Mouse (Mus musculus) hindbrain, embryonic 13.5 days (tissue): Measurements from ENCODE around the gene Capn3. TPM values are rescaled to one million over a fixed set of nuclear protein-coding genes. Genes with fewer than 3 reads are reported as not detected.

Source experiments
- ATAC-seq: fragments of 200-750 bp; cut with Nextera tagmentation; 2 replicates; pipeline ENCODE4 v1.8.0; 2017; ENCODE audit warnings: moderate TSS enrichment; ENCODE audit not compliant: low FRiP score
- H3K27ac ChIP-seq: fragments of 300-500 bp; sonication (generic); 2 replicates; pipeline ENCODE4 v1.5.1; 2015; ENCODE audit warnings: inconsistent platforms, mild to moderate bottlenecking, moderate library complexity
- H3K27me3 ChIP-seq: fragments of 300-500 bp; sonication (generic); 2 replicates; pipeline ENCODE4 v1.6.1; 2015; ENCODE audit warnings: mild to moderate bottlenecking, inconsistent platforms
- H3K36me3 ChIP-seq: fragments of 300-500 bp; sonication (generic); 2 replicates; pipeline ENCODE4 v1.6.1; 2015; ENCODE audit warnings: mild to moderate bottlenecking, inconsistent platforms
- H3K4me1 ChIP-seq: fragments of 300-500 bp; sonication (generic); replicated peaks from 2 replicates; pipeline ENCODE4 v1.6.1; 2015; ENCODE audit warnings: inconsistent platforms
- H3K4me2 ChIP-seq: fragments of 300-500 bp; sonication (generic); 2 replicates; pipeline ENCODE4 v1.6.1; 2015; ENCODE audit warnings: inconsistent platforms, mild to moderate bottlenecking, moderate library complexity
- H3K4me3 ChIP-seq: fragments of 300-500 bp; sonication (generic); 2 replicates; pipeline ENCODE4 v1.5.1; 2015; ENCODE audit warnings: mild to moderate bottlenecking, inconsistent platforms
- H3K9ac ChIP-seq: fragments of 300-500 bp; sonication (generic); 2 replicates; pipeline ENCODE4 v1.6.1; 2015; ENCODE audit warnings: mild to moderate bottlenecking, inconsistent platforms
- H3K9me3 ChIP-seq: fragments of 300-500 bp; sonication (generic); 2 replicates; pipeline ENCODE4 v1.6.1; 2016; ENCODE audit warnings: inconsistent platforms
- WGBS: fragments of 180-500 bp; shearing (Covaris S2); methylation state at CpG from one replicate; pipeline ENCODE4 v1.1.7; 2015; 5-methylcytosine and 5-hydroxymethylcytosine counted together
- polyA plus RNA-seq: library from polyadenylated mRNA; unstranded; fragments of >200 nt; fragmentation: Nextera tagmentation; extraction: Ambion mirVana; gene quantifications from 2 replicates; pipeline ENCODE4 v1.2.1, GENCODE M21; 2015

Capn3 gene
- 1.5 and 1.6 TPM in 2 replicates for polyA plus RNA-seq

DNA sequence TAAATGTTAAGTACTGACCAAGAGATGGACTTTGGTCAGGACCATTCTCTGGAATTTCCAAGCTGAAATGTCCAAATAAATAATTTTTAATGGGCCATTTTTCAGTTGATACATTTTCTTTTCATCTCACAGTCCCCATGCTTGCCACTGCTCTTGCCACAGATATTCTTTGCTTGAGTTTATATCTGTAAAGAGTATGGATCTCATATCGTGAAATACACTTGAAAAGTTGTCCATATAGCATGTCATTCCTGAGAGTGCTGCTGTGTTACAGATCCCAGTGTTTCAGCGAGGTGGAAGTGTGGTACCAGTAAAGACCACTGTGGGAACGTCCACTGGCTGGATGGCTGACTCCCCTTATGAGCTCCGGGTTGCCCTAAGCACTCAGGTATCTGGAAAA is at the start of gene Capn3:
TSS of gene Capn3 (plus strand) at position 301 of the 400 bp plus-strand sequence.
- no peak within 1 kb of the TSS for H3K9ac ChIP-seq
- H3K9me3 ChIP-seq: peaks cover 3% of the 10 kb centered on the region; the same call in 1 of the 2 replicates
- no peak within 1 kb of the TSS for H3K27ac ChIP-seq
- no peaks in the 10 kb centered on the region for H3K4me1 ChIP-seq
- no peak for ATAC-seq
- WGBS: 77% methylated on average over 4 of the region's 4 CpGs
- no peak within 1 kb of the TSS for H3K4me3 ChIP-seq
- no peaks in the 10 kb centered on the region for H3K27me3 ChIP-seq
- no peak within 1 kb of the TSS for H3K4me2 ChIP-seq
- H3K36me3 ChIP-seq: no peaks in the 10 kb centered on the region

DNA sequence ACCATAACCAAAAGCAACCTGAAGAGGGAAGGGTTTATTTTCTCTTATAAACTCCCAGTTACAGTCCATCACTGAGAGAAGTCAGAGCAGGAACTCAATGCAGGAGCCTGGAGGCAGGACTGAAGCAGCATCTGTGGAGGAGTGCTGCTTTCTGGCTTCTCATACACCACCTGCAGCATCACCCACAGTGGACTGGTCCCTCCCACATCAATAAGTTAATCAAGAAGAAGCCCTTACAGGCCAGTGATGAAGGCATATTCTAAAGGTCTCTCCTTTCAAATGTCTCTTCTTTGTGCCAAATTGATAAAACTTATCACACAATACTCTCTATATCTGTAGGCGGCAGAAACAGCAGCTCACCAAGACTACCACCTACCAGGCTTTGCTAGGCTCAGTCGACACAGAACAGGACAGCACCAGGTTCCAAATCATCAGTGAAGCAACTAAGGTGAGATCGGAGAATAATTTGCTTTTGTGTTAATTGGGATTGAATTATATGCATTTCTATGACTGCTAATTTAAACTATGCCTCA is 44.7 kb upstream of the Capn3 start:
- peaks cover 14% of the 10 kb centered on the region for H3K9me3 ChIP-seq
- WGBS: 95% methylated on average over 3 of the region's 3 CpGs
- no peak overlapping the region for H3K27ac ChIP-seq
- peaks cover 5% of the 10 kb centered on the region; the same call in 1 of the 2 replicates for H3K36me3 ChIP-seq
- no peak overlapping the region for H3K4me3 ChIP-seq
- ATAC-seq: no peak
- no peak overlapping the region for H3K9ac ChIP-seq
- H3K4me1 ChIP-seq: no peaks in the 10 kb centered on the region
- no peak overlapping the region for H3K4me2 ChIP-seq
- H3K27me3 ChIP-seq: no peaks in the 10 kb centered on the region

DNA sequence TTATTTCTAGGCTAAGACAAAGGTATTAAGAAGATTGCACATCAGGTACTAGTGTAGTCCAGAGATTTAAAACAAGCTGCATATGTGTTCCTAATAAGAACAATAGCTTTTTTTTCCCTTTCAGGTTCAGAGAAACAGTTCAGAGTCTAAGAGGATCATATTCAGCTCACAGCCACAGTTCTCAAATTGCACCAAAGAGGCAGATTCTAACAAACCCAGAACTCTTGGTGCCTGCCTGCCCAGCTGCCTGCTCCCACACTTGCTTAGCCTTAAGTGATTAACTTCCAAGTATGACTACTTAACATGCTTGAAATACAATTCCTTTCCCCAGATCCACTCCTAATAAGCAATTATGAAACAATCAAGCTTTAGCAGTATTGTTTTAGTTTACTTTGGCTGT is 41.7 kb upstream of the Capn3 start:
- Histone ChIP-seq H3K4me2 (no peak overlapping the region), H3K4me3 (no peak overlapping the region), H3K36me3 (no peaks in the 10 kb centered on the region; the same call in 1 of the 2 replicates), H3K4me1 (no peaks in the 10 kb centered on the region), H3K27ac (no peak overlapping the region), H3K9ac (no peak overlapping the region), H3K27me3 (no peaks in the 10 kb centered on the region), H3K9me3 (0 out of 2 replicates have a peak, but pooled peaks cover under 1% of the 10 kb centered on the region)
- no peak for ATAC-seq

DNA sequence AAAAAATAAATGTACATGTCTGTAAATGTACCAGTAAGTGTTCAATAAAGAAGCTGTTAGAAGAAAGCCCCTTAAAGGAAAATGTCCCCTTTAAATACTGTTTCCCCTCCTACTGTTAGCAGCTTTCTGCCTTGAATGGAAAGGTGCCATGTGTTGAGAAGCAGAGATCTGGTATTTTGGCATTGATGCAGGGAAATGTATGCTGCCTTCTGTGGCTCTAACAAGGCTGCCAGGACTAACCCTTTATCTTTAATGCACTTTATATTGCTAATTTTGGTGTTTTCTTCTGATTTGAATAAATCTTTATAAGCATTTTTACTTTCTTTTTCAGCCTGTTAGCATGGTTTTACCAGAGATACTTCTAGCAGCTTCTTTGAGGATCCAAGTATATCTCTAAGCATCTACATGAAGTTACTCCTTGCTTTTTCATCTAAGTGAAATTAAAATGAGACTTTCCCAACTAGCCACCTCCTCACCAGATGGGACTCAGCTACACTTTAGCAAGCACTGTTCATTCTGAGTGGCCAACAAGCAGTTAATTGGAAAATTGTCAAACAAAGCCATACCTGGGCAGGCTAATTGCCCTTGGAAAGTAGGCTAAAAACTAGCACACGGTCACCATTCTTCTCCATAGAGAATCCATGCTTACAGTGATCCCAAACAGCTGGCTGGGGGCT is 40.9 kb upstream of the Capn3 start:
- ATAC-seq: no peak
- WGBS: 82% methylated on average over 1 of the region's 1 CpGs
- H3K9ac ChIP-seq: no peak overlapping the region
- no peak overlapping the region for H3K4me3 ChIP-seq
- H3K36me3 ChIP-seq: no peaks in the 10 kb centered on the region; the same call in 1 of the 2 replicates
- H3K27me3 ChIP-seq: no peaks in the 10 kb centered on the region
- H3K9me3 ChIP-seq: no peaks in the 10 kb centered on the region
- H3K27ac ChIP-seq: no peak overlapping the region
- no peak overlapping the region for H3K4me2 ChIP-seq
- H3K4me1 ChIP-seq: no peaks in the 10 kb centered on the region

DNA sequence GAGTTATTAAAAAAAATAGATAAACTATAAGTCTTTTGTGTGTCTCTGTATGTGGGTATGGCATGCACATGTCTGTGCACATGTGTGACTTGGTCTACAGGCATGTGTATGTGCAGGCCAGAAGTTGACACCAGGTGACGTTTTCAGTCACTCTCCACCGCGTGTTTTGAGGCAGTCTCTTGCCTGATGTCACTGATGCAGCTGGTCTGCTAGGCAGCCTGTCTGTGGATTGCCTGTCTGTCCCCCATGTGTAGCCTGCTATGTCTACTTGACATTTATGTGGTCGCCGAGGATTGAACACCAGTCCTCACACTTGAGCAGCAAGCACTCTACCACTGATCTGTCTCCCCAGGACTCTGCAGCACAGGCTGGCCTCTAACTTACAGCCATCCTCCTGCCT is 31.4 kb upstream of the Capn3 start:
- WGBS: 95% methylated on average over 5 of the region's 5 CpGs
- Histone ChIP-seq H3K4me3 (no peak overlapping the region), H3K9ac (no peak overlapping the region)

DNA sequence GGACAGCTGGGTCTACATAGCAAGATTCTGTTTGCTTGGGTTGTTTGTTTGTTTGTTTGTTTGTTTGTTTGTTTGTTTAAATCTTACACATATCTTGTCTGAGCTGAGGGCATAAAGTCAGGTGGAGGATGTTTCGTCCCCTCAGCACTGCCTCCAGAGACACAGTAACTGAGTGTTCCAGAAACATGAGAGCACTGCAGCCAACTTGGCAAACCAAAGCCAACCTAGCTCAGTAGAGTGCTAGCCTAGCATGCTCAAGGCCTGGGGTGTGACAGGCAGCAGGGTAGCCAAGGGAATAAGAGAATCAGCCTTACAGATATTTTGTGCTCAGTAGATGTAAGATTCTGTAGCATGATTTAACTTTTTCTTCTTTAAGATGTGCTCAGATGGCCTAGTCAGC is 11.3 kb upstream of the Capn3 start:
- Histone ChIP-seq H3K4me1 (no peaks in the 10 kb centered on the region), H3K36me3 (no peaks in the 10 kb centered on the region), H3K9ac (no peak overlapping the region), H3K27ac (no peak overlapping the region), H3K9me3 (no peaks in the 10 kb centered on the region), H3K4me2 (no peak overlapping the region), H3K27me3 (no peaks in the 10 kb centered on the region), H3K4me3 (no peak overlapping the region)
- ATAC-seq: no peak
- WGBS: 90% methylated on average over 1 of the region's 1 CpGs

More for the DNA sequence above, 31.4 kb upstream of the Capn3 start:
- H3K4me1 ChIP-seq: no peaks in the 10 kb centered on the region
- H3K4me2 ChIP-seq: no peak overlapping the region
- no peaks in the 10 kb centered on the region for H3K9me3 ChIP-seq
- H3K27ac ChIP-seq: no peak overlapping the region
- no peak for ATAC-seq
- H3K27me3 ChIP-seq: no peaks in the 10 kb centered on the region
- 0 out of 2 replicates have a peak, but pooled peaks cover 3% of the 10 kb centered on the region for H3K36me3 ChIP-seq

DNA sequence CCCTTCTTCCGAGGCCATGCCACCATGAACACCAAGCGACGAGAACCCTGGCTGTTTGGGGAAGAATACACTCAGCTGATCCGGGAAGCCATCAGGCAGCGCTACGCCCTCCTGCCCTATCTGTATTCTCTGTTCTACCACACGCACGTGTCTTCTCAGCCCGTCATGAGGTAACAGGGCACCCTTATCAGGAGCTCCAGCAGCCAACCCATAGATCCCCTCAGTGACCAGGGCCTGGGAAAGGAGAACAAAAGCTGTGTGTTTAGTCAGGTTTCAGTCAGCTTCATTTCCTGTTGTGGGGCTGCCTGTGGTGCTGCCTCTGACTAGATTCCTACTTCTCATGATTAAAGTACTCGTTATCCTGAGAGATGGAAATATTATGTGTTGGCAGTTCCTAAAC is 9.4 kb upstream of the Capn3 start:
- 84% methylated on average over 10 of the region's 10 CpGs for WGBS
- no peak overlapping the region for H3K4me2 ChIP-seq
- H3K4me1 ChIP-seq: no peaks in the 10 kb centered on the region
- no peaks in the 10 kb centered on the region for H3K36me3 ChIP-seq
- no peaks in the 10 kb centered on the region for H3K27me3 ChIP-seq
- no peak overlapping the region for H3K9ac ChIP-seq
- no peaks in the 10 kb centered on the region for H3K9me3 ChIP-seq
- no peak for ATAC-seq
- no peak overlapping the region for H3K4me3 ChIP-seq
- no peak overlapping the region for H3K27ac ChIP-seq

DNA sequence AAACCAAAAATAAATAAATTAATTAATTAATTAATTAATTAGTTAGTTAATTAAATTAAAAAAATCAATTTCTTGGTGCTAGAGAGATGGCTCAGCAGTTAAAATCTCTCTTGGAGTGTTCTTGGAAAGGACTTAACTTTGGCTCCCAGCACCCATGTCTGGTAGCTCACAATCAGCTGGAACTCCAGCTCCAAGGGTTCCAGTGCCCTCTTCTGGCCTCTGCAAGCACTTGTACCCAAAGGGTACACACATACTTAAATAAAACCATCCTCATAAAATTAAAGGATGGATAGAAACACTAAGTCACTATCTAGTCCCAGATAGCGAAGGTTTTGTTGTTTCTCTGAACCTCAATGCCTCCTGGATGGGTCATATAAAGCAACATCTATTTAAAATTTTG is 8.5 kb upstream of the Capn3 start:
- no peaks in the 10 kb centered on the region for H3K27me3 ChIP-seq
- H3K9ac ChIP-seq: no peak overlapping the region
- ATAC-seq: no peak
- no peaks in the 10 kb centered on the region for H3K4me1 ChIP-seq
- no peaks in the 10 kb centered on the region for H3K9me3 ChIP-seq
- WGBS: 88% methylated on average over 1 of the region's 1 CpGs
- H3K4me3 ChIP-seq: no peak overlapping the region
- no peak overlapping the region for H3K27ac ChIP-seq
- no peaks in the 10 kb centered on the region for H3K36me3 ChIP-seq
- no peak overlapping the region for H3K4me2 ChIP-seq

DNA sequence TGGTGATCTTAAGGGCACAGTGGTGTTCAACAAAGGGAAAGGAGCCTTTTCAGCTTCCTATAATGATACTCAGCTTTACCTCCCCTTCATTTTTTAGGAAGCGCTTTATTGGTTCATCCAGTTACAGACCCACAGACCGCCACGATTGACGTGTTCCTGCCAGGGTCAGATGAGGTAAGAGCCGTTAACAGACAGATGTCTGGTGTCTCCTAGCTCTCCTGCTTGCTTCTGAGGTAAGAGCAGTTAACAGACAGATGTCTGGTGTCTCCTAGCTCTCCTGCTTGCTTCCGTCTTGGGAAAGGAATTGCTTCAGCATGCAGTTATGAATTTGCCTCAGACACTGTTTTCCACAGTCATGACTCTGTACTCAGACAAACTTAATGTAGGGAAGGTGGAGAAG is 5.1 kb upstream of the Capn3 start:
- Histone ChIP-seq H3K27ac (no peak overlapping the region), H3K36me3 (no peaks in the 10 kb centered on the region), H3K4me3 (no peak overlapping the region), H3K9me3 (peaks cover 3% of the 10 kb centered on the region; the same call in 1 of the 2 replicates), H3K4me1 (no peaks in the 10 kb centered on the region), H3K27me3 (no peaks in the 10 kb centered on the region), H3K9ac (no peak overlapping the region), H3K4me2 (no peak overlapping the region)
- 68% methylated on average over 6 of the region's 6 CpGs for WGBS
- ATAC-seq: no peak

DNA sequence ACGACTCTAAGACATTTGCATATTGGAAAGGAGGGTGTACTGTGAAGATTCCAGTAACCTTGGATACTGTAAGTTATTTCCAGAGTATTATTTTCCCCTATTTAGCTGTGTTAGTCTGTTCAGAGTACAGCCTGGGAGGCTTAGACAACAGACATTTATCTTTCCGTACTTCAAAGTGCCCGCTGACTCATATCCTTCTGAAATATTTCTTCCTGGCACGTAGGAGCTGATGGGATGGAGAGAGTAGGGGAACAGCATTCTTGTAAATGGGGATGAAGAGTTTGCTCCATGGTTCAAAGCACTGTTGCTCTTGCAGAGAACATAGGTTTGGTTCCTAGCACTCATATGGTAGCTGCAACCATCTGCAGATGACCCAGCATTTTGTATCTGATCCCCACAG is 3.2 kb upstream of the Capn3 start:
- no peak for ATAC-seq
- Histone ChIP-seq H3K4me1 (no peaks in the 10 kb centered on the region), H3K4me2 (no peak overlapping the region), H3K9ac (no peak overlapping the region), H3K9me3 (peaks cover 3% of the 10 kb centered on the region; the same call in 1 of the 2 replicates), H3K27me3 (no peaks in the 10 kb centered on the region), H3K27ac (no peak overlapping the region), H3K36me3 (no peaks in the 10 kb centered on the region), H3K4me3 (no peak overlapping the region)
- 79% methylated on average over 4 of the region's 4 CpGs for WGBS

DNA sequence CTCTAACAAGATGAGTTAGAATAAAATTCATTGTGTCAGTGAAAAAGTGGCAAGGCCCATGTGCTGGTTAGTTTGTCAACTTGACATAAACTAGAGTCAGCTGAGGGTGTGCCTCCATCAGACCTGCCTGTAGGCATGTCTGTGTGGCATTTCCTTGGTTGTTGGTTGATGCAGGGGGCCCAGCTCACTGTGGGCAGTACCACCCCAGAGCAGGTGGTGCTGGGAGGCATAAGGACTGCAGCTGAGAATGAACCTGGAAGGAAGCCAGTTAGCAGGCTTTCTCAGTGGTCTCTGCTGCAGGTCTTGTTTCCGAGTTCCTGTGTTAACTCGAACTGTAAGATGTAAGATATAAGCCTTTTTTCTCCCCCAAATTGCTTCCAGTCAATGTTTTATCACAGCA is 832 bp upstream of the Capn3 start:
- ATAC-seq: no peak
- H3K9me3 ChIP-seq: peaks cover 3% of the 10 kb centered on the region; the same call in 1 of the 2 replicates
- H3K9ac ChIP-seq: no peak overlapping the region
- no peak overlapping the region for H3K4me3 ChIP-seq
- WGBS: 83% methylated on average over 2 of the region's 2 CpGs
- no peak overlapping the region for H3K4me2 ChIP-seq
- H3K27me3 ChIP-seq: no peaks in the 10 kb centered on the region
- no peaks in the 10 kb centered on the region for H3K4me1 ChIP-seq
- no peaks in the 10 kb centered on the region for H3K36me3 ChIP-seq
- no peak overlapping the region for H3K27ac ChIP-seq

DNA sequence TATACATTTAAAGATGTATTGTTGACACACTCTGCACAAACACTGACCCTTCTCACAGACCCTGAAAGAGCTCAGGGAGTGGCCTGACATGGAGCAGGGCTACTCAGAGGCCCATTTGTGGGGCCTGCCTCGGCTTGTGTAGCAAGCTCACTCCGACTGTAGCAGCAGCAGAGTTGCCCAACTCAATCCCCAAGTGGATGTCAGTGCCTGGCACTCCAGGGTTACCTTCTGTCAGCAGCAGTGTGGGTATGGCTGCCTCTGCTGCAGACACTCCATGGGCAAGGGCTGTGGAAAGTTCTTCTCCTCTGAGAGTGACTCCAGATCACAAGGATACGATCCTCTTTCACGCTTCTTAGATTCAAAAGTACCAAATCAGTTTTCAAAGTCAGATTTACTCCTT is 4.4 kb downstream of the Capn3 start:
- Histone ChIP-seq H3K36me3 (no peaks in the 10 kb centered on the region), H3K4me1 (no peaks in the 10 kb centered on the region), H3K9ac (no peak overlapping the region), H3K9me3 (no peaks in the 10 kb centered on the region), H3K4me3 (no peak overlapping the region), H3K27ac (no peak overlapping the region), H3K4me2 (no peak overlapping the region), H3K27me3 (no peaks in the 10 kb centered on the region)
- ATAC-seq: no peak
- 82% methylated on average over 4 of the region's 4 CpGs for WGBS

DNA sequence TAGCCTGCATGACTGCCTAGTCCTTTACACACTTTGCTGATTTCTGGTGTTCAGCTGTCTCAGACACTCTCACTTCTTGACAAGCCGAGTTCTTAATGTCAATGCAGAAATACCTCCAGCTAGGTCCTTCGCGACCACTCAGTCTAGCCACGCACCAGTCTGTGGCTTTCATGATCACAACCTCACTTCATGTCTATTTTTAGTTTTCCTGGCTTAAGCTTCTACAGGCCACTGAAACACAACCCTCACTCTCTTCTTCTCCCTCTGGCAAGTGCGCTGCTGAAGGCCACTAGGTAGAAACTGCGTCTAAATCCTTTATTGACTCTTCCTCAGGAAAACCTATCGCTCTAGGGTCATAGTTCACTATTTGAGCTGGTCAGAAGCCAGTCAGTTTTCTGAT is 7.5 kb downstream of the Capn3 start:
- WGBS: 91% methylated on average over 7 of the region's 7 CpGs
- no peaks in the 10 kb centered on the region for H3K4me1 ChIP-seq

More for the DNA sequence above, 7.5 kb downstream of the Capn3 start:
- no peak for ATAC-seq
- Histone ChIP-seq H3K9me3 (no peaks in the 10 kb centered on the region), H3K4me3 (no peak overlapping the region), H3K27me3 (no peaks in the 10 kb centered on the region), H3K4me2 (no peak overlapping the region), H3K27ac (no peak overlapping the region), H3K9ac (no peak overlapping the region), H3K36me3 (no peaks in the 10 kb centered on the region)
